Mouse (Mus musculus) small intestine, adult 2 months (tissue): ENCODE measurements around the gene Atp8b4.

ENCODE experiments used
- CTCF ChIP-seq: fragments of 200-500 bp; IDR thresholded peaks from 2 replicates; pipeline ENCODE4 v1.5.1; 2012; ENCODE audit warnings: low read depth, mild to moderate bottlenecking, control low read depth, inconsistent platforms, low read length, moderate library complexity, mixed read lengths; ENCODE audit not compliant: insufficient replicate concordance, insufficient read length; ENCODE audit errors: extremely low read depth
- POLR2A ChIP-seq: fragments of 200-500 bp; IDR thresholded peaks from 2 replicates; pipeline ENCODE4 v1.6.1; 2012; ENCODE audit warnings: low read depth, mild to moderate bottlenecking, control low read depth, inconsistent platforms, low read length, moderate library complexity

GRCm38 (mm10) chr2:126343026-126343593, 157.4 kb downstream of the Atp8b4 start:
- TF ChIP-seq CTCF (no peak), POLR2A (no peak)
